Mouse (Mus musculus) cerebellum, adult 18-20 months (tissue): ENCODE measurements at regions not wholly inside any gene's neighbourhood (a gene's known extent, or its start where the extent isn't known, plus 50 kb on each side); places are given as distances from the start of the nearest gene placed in this dataset.
"Not testable (repeated sequence)": the region's sequence is repeated elsewhere in the genome, so short reads cannot be mapped to it uniquely, and the experiment has no call there.

Source experiments
- DNase-seq, 2 experiments: peaks; one replicate each; pipeline ENCODE4 v3.0.0; 2021

- not testable (repeated sequence) for DNase-seq
Measured at GRCm38 (mm10) chr4:69410411-69410810, 456.2 kb upstream of the Brinp1 start.

GRCm38 (mm10) chr4:69395451-69395850, 441.3 kb upstream of the Brinp1 start:
- DNase-seq: no peak

GRCm38 (mm10) chr4:69383318-69383717, 429.1 kb upstream of the Brinp1 start:
- DNase-seq: no peak

- DNase-seq: no peak
Measured at GRCm38 (mm10) chr4:69346979-69347465, 392.8 kb upstream of the Brinp1 start.

- no peak for DNase-seq
Measured at GRCm38 (mm10) chr4:69327606-69328005, 373.4 kb upstream of the Brinp1 start.
